Mouse (Mus musculus): ENCODE measurements at regions not wholly inside any gene's neighbourhood (a gene's known extent, or its start where the extent isn't known, plus 50 kb on each side); places are given as distances from the start of the nearest gene placed in this dataset.
A peak's percentile ranks its signal among the peaks of the same experiment; 100 is the strongest.

DNA sequence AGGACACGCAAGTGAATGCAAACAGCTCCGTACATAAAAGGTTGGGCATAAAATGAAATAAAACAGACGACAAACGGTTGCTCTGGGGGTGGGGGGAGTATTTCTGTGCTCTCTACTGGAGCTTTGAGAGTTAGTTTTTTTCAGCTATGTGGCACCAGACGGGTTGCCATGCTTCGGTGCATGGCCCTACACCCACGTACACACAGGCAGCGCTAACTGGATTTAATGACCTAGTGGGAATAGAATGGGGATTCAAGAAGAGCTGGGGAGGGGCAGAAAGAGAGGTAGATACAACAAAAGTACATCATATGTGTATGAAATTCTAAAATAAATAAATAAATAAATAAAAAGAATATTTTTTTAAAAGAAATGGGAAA lies 220.5 kb upstream of the Tmem45b start:
- Histone ChIP-seq H3K9ac (no peak overlapping the region), H3K4me2 (replicated peaks) (no peak overlapping the region), H3K4me3 (no peak overlapping the region), H3K4me1 (peaks cover 52% of the 10 kb centered on the region), H3K9me3 (no peaks in the 10 kb centered on the region), H3K27me3 (peaks cover 13% of the 10 kb centered on the region), H3K27ac (no peak overlapping the region), H3K36me3 (no peaks in the 10 kb centered on the region)
- 57% methylated on average over 8 of the region's 8 CpGs for WGBS
- ATAC-seq (ENCODE audit: low FRiP score, low read depth): no peak

DNA sequence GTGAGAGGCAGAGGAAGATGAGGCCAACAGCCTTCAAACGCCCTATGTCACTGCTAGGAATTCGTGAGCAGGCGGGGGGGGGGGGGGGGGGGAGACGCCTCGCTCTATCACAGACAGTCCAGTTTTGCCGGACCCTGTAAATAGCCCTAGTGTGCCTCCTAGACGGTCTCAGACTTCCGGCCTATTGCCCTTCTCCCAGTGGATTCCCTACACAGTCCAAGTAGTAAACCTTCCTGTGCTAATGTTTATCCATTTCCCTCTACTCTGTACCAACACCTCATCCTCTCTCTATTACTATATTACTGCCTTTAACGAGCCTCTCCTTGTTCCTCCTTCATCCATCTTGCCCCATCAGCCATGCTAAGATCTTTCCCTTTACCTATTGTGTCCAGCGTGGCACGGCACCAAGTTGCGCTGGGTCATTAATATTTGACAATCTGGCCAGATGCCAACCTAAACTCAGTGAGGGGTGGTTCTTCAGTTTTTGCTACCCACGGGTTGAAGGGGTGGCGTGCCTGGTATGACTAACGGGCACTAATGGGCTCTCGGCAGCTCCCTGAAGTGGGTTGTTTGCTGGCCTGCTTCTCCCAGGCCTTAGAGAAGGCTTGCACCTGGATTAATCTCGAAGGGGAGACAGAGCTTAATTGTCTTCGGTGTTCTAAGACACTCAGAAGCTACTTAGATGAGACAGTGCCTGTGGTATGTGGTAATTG lies 220.0 kb upstream of the Tmem45b start:
- Histone ChIP-seq H3K4me3 (no peak overlapping the region), H3K27ac (no peak overlapping the region), H3K9me3 (no peaks in the 10 kb centered on the region), H3K27me3 (peaks cover 13% of the 10 kb centered on the region), H3K9ac (no peak overlapping the region), H3K36me3 (no peaks in the 10 kb centered on the region), H3K4me2 (replicated peaks) (peak overlapping the region; percentile 12; the same call in 1 of the 2 replicates), H3K4me1 (peaks cover 52% of the 10 kb centered on the region)
- ATAC-seq (ENCODE audit: low FRiP score, low read depth): no peak
- WGBS: 35% methylated on average over 17 of the region's 18 CpGs

DNA sequence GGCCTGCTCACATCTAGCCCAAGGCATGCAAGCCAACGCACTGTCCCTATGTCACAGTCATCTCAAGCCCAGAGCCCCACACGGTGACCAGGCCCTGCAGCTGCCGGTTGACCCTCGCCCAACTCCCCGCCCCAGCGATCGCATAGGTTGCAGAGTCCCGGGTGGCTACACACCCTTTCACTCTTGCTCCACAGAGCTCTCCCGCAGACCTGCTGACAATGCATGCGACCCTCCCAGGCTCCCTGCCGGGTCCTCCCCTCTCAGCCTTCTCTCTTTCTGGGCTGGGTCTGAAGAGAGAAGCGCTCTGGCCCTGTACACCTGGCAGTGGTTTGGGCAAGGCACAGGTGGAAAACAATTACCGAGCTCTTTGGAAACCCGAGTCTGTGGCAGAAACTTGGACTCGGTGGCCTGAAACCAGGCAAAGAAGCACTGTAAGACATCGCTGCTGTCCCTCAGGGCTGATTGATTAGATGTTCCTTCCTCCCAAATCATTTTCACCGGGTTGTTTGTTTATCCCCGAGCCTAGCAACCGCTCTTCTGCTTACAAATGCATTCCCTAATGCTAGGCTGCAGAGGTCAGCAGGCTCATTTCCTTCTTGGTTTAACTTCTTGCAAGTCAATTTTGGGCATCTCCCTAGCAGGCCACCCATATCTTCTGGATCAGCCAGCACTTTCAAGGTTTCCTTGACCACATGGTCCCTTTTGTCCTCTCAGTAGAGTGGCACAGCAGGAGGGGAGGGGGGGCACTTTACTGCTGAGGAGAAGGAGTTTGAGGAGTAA lies 219.2 kb upstream of the Tmem45b start:
- H3K27ac ChIP-seq: no peak overlapping the region
- no peaks in the 10 kb centered on the region for H3K36me3 ChIP-seq
- no peak overlapping the region for H3K9ac ChIP-seq
- no peak overlapping the region for H3K4me3 ChIP-seq
- no peaks in the 10 kb centered on the region for H3K9me3 ChIP-seq
- ATAC-seq (ENCODE audit: low FRiP score, low read depth): no peak
- H3K27me3 ChIP-seq: peaks cover 13% of the 10 kb centered on the region
- WGBS: 6% methylated on average over 19 of the region's 19 CpGs
- peaks cover 45% of the 10 kb centered on the region for H3K4me1 ChIP-seq
- H3K4me2 ChIP-seq (replicated peaks): 0 out of 2 replicates have a peak overlapping the region, but pooled peaks have one; percentile 14

DNA sequence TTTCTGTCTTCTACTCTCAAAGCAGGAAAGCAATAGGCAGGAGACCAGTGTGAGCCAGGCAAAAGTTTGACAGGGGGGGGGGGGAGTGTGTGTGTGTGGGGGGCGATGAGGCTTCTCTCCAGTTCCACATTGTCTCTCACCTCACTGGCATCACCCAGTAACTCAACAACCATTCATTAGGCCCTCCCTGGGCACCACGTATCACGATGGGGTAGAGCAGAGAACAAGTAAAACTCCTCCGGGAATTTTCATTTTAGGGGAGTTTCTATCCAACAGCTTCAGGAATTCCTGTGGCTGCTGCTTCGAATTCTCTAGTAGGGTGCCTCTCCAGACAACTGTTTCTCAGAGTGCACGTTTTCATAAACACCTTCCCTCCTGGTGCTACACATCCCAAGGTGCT lies 218.6 kb upstream of the Tmem45b start:
- 0 out of 2 replicates have a peak overlapping the region, but pooled peaks have one; percentile 14 for H3K4me2 ChIP-seq (replicated peaks)
- no peak overlapping the region for H3K9ac ChIP-seq
- H3K4me1 ChIP-seq: peaks cover 39% of the 10 kb centered on the region
- ATAC-seq (ENCODE audit: low FRiP score, low read depth): no peak
- no peaks in the 10 kb centered on the region for H3K9me3 ChIP-seq
- peaks cover 13% of the 10 kb centered on the region for H3K27me3 ChIP-seq
- 33% methylated on average over 6 of the region's 6 CpGs for WGBS
- no peak overlapping the region for H3K4me3 ChIP-seq
- H3K27ac ChIP-seq: no peak overlapping the region
- no peaks in the 10 kb centered on the region for H3K36me3 ChIP-seq

DNA sequence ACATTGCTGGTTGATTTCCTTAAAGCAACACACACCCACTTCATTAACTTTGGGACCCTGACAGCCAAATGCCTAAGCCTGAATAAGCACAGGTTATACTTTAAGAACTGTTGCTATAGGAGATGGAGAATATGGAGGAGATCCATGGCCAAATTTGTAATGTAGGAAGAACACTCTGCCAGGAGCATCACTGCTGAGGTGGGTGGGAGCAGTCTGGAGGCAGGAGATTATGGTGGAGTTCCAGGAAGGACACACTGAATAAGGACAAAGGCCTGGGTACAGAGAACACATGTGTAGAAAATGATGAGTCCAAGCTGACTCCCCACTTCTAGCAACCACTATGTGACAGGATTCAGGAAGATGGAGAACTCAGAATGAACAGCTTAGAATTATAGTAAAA lies 212.9 kb upstream of the Tmem45b start:
- H3K27ac ChIP-seq: no peak overlapping the region
- H3K4me2 ChIP-seq (replicated peaks): no peak overlapping the region
- no peaks in the 10 kb centered on the region for H3K36me3 ChIP-seq
- no peak overlapping the region for H3K4me3 ChIP-seq
- no peak for ATAC-seq (ENCODE audit: low FRiP score, low read depth)
- H3K27me3 ChIP-seq: peaks cover 2% of the 10 kb centered on the region; the same call in 1 of the 2 replicates
- no peaks in the 10 kb centered on the region for H3K9me3 ChIP-seq
- no peak overlapping the region for H3K9ac ChIP-seq
- peaks cover under 1% of the 10 kb centered on the region; the same call in 1 of the 2 replicates for H3K4me1 ChIP-seq

DNA sequence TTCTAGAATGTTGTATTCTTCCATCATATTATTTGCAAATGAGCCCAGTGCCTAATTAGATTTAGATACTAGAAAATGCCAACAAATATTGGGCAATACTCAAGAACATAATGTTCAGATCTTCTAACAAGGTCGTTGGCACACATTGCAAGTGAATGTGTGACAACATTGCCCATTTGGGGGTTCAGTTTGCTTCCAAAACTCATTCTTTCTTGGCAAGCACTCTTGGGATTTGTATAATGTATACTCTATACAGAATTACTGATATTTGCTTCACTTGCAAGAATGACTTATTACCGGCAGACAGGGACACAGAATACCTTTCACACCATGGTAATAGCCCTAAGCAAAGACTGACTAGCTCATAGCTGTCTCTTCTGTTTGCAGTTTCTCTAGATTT lies 194.8 kb upstream of the Tmem45b start:
- Histone ChIP-seq H3K36me3 (no peaks in the 10 kb centered on the region), H3K4me2 (replicated peaks) (no peak overlapping the region), H3K27ac (no peak overlapping the region), H3K27me3 (no peaks in the 10 kb centered on the region), H3K9ac (no peak overlapping the region), H3K4me1 (0 out of 2 replicates have a peak, but pooled peaks cover 4% of the 10 kb centered on the region), H3K4me3 (no peak overlapping the region), H3K9me3 (no peaks in the 10 kb centered on the region)
- WGBS: 75% methylated on average over 2 of the region's 2 CpGs
- ATAC-seq (ENCODE audit: low FRiP score, low read depth): no peak

DNA sequence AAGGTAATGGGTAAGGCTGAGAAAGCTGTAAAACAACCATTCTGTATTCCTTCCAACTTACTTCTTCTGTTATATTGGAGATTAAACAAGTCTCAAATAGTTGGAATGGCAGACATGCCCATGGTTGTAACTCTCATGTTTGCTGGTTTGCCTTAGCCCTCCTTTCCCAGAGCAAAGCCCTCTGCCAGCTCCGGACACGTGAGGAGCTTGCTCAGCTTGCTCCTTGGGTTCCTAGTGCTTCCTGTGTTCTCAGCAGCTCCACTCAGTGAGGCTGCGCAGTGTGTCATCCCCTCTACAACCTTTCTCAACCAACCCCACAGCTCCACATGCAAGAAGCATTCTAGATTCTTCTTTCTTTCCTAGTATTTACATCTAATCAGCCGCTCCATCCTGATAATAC lies 193.3 kb upstream of the Tmem45b start:
- Histone ChIP-seq H3K9me3 (no peaks in the 10 kb centered on the region), H3K27me3 (no peaks in the 10 kb centered on the region), H3K4me3 (no peak overlapping the region), H3K4me2 (replicated peaks) (no peak overlapping the region), H3K4me1 (0 out of 2 replicates have a peak, but pooled peaks cover 5% of the 10 kb centered on the region), H3K36me3 (no peaks in the 10 kb centered on the region), H3K27ac (no peak overlapping the region), H3K9ac (no peak overlapping the region)
- ATAC-seq (ENCODE audit: low FRiP score, low read depth): no peak
- 86% methylated on average over 4 of the region's 4 CpGs for WGBS

DNA sequence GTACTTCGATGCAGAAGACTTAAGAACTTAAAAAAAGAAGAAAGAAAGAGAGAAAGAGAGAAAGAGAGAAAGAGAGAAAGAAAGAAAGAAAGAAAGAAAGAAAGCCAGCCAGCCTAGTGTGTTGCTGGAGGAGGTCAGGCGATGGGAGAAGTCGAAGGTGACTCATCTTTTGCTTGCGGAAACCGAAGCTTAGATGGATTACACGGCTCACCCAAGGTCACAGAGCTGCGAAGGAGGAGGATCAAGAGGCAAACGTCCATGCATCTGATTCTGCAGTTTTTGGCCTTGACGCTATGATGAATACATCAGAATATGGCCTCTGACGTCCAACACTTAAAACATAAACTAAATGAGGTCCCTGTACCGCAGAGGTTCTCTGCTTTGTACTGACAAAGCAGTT lies 192.4 kb upstream of the Tmem45b start:
- H3K27me3 ChIP-seq: no peaks in the 10 kb centered on the region
- no peak overlapping the region for H3K27ac ChIP-seq
- H3K36me3 ChIP-seq: no peaks in the 10 kb centered on the region
- ATAC-seq (ENCODE audit: low FRiP score, low read depth): no peak
- H3K4me1 ChIP-seq: 0 out of 2 replicates have a peak, but pooled peaks cover 7% of the 10 kb centered on the region
- H3K9me3 ChIP-seq: no peaks in the 10 kb centered on the region
- no peak overlapping the region for H3K9ac ChIP-seq
- 80% methylated on average over 11 of the region's 11 CpGs for WGBS
- H3K4me2 ChIP-seq (replicated peaks): no peak overlapping the region
- H3K4me3 ChIP-seq: no peak overlapping the region

DNA sequence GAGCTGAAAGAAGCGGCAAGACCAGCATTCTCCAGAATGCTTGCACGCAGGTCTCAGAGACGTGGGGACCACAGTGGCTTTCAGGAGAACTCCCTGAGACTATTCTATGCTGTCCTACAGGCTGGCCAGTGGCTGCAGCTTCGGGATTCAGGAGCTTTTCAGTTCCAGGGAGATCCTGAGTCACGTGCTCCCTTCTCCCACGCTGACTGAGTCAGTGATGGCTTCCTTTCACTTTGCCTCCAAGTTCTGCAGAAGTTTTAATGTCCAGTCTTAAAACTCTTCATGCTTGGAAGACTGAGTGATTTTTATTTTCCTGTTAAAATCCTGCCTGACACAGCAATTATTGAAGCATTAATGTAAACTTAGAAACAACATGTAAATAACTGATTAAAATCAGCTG lies 190.5 kb upstream of the Tmem45b start:
- no peak overlapping the region for H3K9ac ChIP-seq
- 80% methylated on average over 6 of the region's 6 CpGs for WGBS
- no peak overlapping the region for H3K27ac ChIP-seq
- H3K4me1 ChIP-seq: 0 out of 2 replicates have a peak, but pooled peaks cover 7% of the 10 kb centered on the region
- no peak overlapping the region for H3K4me2 ChIP-seq (replicated peaks)
- no peaks in the 10 kb centered on the region for H3K9me3 ChIP-seq
- no peak for ATAC-seq (ENCODE audit: low FRiP score, low read depth)
- H3K36me3 ChIP-seq: no peaks in the 10 kb centered on the region
- H3K27me3 ChIP-seq: no peaks in the 10 kb centered on the region
- no peak overlapping the region for H3K4me3 ChIP-seq

DNA sequence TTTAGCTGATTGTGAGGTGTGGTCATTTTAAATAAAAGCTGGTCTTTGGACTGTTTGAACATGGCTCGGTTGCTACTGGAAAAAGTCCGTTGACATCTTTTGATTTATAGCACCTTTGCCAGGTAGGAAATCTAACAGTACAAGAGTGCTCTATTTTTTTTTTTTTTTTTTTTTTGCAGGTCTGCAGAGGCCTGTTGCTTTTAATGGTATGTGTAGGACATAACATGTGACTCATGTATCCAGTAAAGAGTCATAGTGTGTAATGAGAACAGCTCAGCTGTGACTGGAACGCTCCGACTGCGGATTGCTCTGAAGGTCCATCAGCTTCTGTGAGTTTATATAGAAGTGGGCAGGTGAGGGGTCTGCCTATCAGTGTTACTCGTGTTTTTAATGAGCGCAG lies 190.0 kb upstream of the Tmem45b start:
- 65% methylated on average over 7 of the region's 7 CpGs for WGBS
- H3K27me3 ChIP-seq: no peaks in the 10 kb centered on the region
- no peak overlapping the region for H3K4me3 ChIP-seq
- no peak overlapping the region for H3K9ac ChIP-seq
- H3K27ac ChIP-seq: no peak overlapping the region
- no peak for ATAC-seq (ENCODE audit: low FRiP score, low read depth)
- H3K36me3 ChIP-seq: no peaks in the 10 kb centered on the region
- 0 out of 2 replicates have a peak, but pooled peaks cover 7% of the 10 kb centered on the region for H3K4me1 ChIP-seq
- no peaks in the 10 kb centered on the region for H3K9me3 ChIP-seq
- no peak overlapping the region for H3K4me2 ChIP-seq (replicated peaks)

DNA sequence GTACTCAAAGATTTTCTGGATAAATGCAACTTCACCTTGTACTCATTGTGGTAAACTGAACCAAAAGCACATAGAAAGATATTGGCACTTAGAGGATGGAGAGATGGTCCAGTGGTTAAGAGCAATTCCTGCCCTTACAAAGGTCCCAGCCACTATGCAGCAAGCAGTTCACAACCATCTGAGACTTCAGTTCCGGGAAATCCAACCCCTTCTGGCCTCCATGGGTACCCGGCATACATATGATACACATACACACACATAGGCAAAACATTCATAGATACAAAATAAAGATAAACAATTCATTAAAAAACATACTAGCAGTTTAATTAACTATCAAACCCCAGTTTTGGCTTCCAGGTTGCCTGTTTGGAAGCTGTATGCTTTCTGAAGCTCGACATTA lies 189.5 kb upstream of the Tmem45b start:
- no peak for ATAC-seq (ENCODE audit: low FRiP score, low read depth)
- Histone ChIP-seq H3K4me1 (0 out of 2 replicates have a peak, but pooled peaks cover 7% of the 10 kb centered on the region), H3K9ac (no peak overlapping the region), H3K4me3 (no peak overlapping the region), H3K9me3 (no peaks in the 10 kb centered on the region), H3K27me3 (no peaks in the 10 kb centered on the region), H3K4me2 (replicated peaks) (no peak overlapping the region), H3K36me3 (no peaks in the 10 kb centered on the region), H3K27ac (no peak overlapping the region)
- 91% methylated on average over 3 of the region's 3 CpGs for WGBS

DNA sequence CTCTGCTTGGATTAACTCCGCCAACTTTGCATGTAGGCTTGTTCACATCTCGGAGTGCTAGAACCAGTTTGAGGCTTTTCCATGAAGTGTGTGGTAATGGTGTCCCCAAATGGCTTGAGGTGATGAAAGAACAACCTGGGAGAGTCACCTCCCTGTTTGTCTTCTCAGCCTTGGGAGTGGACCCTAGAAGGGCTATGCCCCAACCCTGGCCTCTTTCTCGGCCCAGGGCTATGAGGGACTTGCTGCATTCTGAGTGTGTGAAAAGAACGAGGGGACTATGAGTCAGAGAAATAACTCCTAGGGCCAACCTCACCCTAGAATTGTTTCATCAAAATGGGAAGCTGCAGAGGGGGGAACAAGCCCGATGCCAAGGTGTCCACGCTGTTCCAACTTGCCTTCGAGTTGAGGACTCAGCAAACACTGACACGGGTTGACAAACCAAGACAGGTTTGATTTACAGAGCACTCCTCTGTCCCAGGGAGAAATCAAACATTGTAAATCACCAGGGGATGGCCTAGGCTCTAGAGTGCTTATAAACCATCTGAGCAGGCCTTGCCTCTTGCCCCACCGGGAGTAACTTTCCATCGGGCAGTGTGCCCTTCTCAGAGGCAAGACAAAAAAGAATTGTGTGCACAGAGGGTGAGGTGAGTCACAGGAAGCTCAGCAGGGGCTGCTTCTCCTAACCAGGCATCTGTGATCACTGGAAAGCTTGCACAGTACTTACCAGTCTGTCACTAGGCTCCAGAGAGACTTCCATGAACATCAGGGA lies 186.3 kb upstream of the Tmem45b start:
- WGBS: 72% methylated on average over 10 of the region's 10 CpGs
- H3K27ac ChIP-seq: no peak overlapping the region
- H3K4me1 ChIP-seq: 0 out of 2 replicates have a peak, but pooled peaks cover 7% of the 10 kb centered on the region
- no peaks in the 10 kb centered on the region for H3K9me3 ChIP-seq
- H3K9ac ChIP-seq: no peak overlapping the region
- no peak for ATAC-seq (ENCODE audit: low FRiP score, low read depth)
- no peaks in the 10 kb centered on the region for H3K27me3 ChIP-seq
- no peak overlapping the region for H3K4me3 ChIP-seq
- no peaks in the 10 kb centered on the region for H3K36me3 ChIP-seq
- H3K4me2 ChIP-seq (replicated peaks): no peak overlapping the region

All from limb, embryonic 13.5 days (tissue).